Mouse (Mus musculus) NIH3T3 (cell line): Measurements from ENCODE around the gene Cryba4.

Source experiments
- DNase-seq: peaks from one replicate; pipeline ENCODE4 v3.0.0-alpha.2; 2012; ENCODE audit warnings: low read depth

The Cryba4 gene

DNA sequence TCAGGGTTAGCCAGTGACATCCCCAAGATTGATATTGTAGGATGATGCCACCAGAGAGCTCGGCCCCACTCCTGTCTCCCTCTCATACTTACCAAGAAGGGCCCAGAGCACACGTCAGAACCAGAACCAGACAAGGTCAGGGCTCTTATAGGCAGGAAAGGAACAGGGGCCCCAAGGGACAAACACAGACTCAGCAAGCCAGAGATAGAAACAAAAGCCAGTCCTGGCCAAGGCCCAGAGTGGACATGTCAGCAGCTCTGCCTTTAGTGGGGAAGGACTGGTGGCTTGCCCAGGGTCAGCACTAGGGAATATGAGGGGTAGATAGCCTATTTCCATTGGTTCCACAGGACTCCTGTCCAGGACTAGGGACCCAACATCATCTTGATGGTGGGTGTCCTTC lies at the start of gene Cryba4:
TSS of gene Cryba4 (minus strand) at position 119 of the 400 bp plus-strand sequence.
- DNase-seq = no peak

DNA sequence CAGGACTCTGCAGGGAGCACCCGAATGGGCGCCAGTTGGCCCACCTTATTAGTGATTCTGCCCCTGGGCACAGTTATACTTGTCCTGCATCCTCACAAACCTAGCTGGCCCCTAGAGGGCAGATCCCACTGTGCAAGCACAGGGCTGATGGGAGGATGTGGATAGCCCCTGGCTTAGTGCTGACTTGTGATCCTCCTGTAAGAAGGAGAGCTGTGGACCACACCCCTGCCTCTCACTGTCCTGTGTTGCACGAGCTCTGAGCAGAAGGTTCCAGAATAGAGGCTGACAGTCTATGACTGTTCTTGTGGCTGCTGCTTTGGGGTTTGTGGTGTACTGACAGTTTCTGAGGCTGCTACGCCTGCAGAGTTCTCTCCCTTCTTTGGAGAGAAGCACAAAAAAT lies 49.4 kb upstream of the Cryba4 start:
- DNase-seq = no peak

DNA sequence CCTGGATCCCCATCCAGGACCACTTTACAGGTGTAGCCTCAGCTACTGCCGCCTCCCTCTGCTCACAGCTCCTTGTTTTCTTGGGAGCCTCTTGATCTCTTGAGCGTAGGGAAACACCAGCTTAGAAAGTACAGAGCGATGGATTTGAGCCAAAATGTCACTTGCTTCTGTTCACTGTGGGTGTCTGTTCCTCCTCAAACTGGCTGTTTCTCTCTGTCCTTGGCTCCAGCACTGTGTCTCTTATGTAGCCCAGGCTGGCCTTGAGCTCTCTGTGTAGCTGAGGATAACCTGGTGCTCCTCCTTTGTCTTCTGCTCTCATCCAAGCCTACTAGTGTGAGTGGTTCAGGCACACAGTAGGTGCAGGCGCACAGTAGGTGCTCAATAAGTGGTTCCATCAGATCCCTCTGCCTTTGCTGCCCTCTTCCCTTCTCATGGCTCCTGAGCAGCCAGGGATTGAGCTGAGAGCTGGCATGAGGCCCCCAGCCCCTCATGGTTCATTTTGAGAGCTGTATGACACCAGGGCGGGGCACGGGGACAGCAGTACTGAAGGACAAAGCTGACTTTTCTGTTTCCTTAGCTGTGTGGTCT lies 48.5 kb upstream of the Cryba4 start:
- no peak for DNase-seq

DNA sequence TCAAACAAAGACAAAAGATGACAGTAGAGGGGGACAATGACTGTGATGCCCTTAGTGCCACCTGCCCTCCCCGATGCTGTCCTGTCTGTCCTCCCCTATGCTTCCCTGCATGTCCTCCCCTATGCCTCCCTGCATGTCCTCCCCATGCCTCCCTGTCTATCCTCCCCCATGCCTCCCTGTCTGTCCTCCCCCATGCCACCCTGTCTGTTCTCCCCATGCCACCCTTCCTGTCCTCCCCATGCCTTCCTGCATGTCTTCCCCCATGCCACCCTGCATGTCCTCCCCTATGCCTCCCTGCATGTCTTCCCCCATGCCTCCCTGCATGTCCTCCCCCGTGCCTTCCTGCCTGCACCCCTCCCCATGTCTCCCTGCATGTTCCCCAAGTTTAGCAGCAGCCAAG lies 47.8 kb upstream of the Cryba4 start:
- no peak for DNase-seq

DNA sequence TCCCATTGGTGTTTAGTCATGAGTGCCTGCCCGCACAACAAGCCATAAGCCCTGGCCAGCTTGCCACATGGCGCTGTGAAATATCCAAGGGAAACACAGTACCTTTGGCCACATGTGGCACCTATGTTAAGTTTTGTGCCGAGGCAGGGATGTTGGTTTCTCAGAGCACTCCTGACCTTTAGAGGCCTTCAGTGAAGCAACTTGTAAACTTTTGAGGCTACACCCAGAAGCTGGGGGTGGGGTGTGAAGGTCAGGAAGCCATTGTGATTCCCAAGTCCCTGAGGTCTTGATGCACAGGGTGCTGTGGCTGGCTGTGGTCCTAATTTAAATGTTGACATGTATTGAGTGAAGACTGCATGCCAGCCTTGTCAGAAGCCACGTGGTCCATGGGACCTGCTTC lies 47.1 kb upstream of the Cryba4 start:
- DNase-seq = no peak

DNA sequence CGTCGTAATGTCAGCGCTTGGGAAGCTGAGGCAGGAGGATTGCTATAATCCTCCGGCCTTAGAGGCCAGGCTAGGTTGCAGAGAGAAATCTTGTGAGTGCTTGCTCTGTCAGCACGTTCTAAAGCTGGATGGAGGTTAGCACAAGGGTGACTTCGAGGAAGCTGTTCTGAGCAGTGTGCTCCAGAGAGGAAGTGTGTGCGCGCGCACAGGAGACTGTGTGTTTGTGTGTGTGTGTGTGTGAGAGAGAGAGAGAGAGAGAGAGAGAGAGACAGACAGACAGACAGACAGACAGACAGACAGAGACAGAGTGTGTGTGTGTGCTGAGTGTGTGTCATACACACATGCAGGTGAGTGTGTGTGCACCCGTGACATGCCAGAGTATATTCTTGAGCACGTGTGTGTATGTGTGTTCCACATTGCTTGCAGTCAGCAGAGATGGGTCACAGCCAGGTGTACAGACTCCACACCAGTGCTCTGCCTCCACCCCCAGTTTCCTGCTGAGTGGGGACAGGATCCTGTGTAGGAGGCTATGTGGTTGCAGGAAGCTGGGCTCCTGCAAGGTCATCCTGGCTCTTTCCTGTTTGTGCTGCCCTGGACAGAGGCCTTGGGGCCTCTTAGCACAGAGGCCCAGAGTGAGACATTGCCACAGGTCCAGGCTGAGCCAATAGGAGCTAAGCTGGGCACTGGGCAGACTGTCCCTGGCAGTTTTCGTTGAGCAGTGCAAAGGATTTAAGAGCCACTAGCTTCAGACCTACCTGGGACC lies 46.1 kb upstream of the Cryba4 start:
- DNase-seq = no peak

DNA sequence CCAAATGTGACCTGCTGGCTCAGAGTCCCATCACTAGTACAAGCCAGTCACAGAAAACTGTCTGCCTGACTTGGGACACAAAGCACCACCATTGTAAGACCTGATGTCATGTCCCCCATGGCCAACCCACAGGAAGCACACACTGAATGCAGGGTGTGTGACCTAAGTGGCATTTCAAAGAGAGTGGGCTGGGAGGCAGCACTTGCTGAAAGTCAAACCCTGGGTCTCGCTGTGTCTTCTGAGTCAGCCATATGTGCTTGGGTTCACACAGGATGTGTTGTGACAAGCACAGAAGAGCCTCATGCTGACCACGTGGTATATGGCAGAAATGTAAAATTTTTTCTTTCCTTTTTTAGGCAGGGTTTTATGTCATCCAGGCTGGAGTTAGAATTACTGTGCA lies 44.9 kb upstream of the Cryba4 start:
- no peak for DNase-seq

DNA sequence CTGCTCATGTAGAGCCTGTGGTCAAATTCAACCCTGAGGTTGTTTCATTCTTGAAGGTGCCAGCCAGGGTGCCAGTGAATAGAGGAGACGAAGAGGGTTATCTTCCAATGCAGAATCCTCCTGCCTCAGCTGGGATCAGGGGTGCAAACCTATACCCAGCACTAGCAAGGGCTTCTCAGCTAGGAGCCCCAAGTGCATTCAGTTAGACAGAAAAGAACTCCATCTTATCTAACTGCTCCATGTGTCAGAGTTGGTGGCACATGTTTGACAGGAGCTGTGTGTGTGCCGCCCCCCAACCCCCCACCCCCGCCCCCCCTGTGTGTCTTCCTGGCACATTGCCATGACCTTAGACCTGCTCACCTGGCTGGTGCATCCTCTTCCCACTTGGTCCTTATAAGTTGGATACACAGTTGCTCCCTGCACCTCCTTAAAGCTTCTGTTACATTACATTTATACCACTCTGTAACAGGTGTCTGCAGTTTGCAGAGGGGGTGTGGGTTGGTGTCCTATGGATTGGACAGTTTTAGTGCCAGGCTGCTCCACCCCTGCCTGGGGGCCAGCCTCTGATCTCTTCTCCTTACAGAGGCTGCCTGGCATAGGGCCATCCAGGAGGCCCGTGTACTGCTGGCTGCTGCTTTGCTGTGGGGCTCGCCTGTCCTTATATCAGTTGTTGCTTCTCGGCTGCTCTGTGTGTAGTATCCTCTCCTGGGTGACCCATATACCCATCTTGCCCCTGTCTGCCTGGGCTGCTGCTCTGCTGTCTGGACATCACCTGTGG lies 44.3 kb upstream of the Cryba4 start:
- no peak for DNase-seq

DNA sequence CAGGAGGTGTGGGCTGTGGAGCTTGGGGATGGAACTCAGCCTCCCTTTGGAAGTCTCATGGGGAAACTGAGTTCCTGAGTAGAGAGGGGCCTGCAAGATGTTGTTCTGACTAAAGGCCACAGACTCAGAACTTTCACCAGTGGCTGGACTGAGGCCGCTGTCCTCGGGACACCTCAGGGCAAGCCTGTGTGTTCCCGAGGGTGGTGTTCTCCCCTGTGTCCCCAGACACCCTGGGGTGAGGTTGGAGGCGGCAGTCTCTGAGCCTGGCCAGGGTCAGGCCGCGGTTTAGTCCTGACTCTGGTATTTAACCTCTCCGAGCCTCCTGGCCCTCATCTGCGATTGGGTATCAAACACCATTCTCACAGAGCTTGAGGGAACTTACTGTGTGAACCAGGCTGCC lies 43.2 kb upstream of the Cryba4 start:
- no peak for DNase-seq

DNA sequence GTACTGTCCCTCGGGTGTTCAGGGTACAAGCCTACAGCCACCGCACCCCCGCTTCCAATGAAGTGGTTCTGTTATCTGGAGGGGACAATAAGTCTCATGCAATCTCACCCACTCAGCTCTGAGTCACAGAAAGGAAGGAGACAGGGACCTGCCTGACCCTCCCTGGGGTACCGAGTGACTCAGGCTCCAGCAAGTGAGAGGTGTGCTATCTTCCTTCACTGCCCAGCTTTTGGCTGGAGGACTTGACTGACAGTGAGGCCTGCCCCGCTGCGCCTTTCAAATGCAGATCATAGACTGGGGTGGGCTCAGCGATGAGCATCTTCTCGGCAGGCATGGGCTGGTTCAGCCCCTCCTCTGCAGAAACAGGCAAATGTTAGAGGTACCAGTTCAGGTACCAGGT lies 42.8 kb upstream of the Cryba4 start:
- peak; percentile 60 for DNase-seq

DNA sequence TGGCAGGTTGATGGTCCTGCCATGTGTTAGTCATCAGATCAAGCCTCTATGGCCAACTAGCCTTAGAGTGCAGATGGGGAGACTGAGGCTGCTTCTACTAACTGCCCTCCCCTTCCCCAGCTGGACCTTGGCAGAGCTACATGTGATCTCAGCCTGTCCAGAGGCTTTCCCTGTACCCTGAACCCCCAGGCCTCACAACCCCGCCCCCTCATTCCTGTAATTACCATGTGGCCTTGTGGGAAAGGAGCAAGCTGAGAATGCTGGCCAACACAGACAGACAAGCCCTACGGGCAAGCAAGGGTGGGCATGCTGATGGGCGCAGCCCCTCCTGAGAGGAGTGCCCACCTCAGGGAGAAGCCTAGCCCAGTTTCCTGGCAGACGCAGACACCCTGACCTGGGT lies 42.4 kb upstream of the Cryba4 start:
- DNase-seq = peak; percentile 33

DNA sequence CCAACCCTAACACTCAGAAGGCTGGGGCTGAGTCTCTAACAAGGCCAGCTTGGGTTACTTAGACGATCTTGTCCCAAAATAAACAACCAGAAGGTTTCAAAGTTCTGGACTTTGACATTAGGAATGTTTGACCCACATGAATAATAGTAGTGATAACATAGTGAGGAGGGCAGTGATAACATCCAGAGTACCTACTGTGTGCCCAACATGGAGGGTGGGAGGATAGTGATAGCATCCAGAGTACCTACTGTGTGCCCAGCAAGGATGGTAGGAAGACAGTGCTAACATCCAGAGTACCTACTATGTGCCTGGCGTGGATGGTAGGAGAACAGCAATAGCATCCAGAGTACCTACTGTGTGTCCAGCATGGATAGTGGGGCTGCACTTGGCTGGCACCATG lies 41.5 kb upstream of the Cryba4 start:
- no peak for DNase-seq

DNA sequence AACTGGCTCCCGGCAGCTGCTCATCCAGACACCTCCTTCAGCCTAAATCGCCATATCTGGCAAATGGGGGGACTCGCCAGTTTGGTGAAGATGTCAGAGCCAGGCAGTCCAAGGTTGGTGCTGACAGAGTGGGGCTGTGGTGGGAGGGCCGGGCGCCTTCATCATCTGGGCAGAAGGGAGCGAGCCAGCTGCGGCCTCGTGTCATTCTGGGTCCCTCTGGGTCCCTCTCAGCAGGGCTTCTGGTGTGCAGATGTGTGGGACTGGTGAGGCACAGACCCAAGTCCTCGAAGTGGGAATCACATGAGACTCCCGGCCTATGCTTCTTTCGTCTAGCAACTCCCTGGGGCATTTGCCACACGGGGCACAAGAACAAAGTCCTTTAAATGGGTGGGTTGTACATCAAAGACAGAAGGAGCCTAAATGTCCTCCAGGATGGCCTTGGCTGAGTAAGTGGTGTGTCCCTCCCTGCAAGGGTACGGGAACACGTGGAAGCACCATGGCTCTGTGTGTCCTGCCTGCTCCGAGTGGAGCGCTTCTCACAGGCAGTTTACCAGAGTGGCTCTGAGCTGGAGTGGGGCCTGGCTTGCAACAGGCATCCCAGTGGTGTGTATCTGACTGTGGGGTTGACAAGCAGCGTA lies 40.1 kb upstream of the Cryba4 start:
- no peak for DNase-seq

DNA sequence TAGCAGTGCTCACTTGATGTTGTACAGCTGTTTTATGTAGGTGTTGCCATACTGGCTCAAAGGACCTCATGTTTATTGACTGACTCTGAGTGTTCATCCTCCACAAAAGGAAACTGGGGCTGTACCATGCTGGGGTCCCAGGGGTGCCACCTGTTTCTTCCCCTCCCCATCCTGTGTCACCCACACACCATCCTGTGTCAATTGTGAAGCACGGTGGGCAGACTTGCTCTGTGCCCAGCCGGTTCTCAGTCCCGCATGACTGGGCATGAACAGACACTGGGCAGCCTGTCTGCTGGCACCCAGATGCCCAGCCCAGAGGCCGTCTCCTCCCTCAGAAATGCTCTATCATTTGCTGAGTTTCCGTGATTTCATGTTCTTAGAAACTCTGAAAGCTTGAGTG lies 39.5 kb upstream of the Cryba4 start:
- no peak for DNase-seq

DNA sequence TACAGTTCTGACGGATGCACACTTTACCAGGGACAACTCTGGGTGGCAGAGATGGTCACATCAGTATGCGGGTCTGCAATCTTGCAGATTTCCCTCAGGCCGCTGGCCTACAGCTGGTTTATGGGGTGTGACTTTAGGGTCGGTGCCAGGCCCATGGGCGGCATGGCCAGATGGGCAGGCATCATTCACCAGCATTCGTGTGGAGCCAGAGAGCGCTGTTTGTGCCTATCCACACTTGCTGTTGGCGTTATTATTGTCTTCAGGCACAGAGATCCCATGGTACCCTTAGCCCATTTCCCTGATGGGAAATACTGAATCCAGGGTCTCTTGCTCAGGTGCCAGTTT lies 38.2 kb upstream of the Cryba4 start:
- DNase-seq = no peak

DNA sequence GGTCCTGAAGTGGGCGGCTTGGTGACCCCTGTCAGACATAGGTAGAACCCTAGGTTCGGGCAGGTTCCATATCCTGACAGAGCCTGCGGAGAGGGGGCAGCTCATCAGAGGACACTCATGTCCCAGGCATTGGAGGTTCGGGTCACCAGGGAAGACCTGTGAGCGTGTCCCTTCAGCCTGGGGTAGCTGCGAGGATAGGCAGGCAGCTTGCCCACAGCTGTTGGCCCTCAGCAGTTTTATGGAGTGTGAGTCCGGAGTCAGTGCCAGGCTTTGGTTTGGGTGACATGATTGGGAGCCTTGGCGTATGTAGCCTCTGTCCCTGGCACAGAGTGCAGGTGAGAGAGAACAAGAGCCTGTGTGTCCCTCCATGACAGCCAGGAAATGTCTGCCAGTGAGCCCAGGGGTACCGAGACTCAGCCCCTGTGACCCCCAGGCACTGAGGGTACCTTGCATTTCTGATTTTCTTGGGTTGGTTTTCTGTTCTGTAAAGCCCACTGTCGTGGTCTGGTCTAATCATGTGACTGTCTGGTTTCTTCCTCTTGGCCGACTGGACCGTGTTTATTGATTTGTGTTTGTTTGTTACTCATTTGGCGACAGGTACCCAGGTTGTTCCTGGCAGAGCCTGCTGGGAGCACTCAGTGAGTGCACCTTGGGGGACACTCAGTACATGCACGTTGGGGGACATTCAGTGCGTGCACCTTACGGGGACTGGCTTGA lies 37.7 kb upstream of the Cryba4 start:
- DNase-seq = no peak

DNA sequence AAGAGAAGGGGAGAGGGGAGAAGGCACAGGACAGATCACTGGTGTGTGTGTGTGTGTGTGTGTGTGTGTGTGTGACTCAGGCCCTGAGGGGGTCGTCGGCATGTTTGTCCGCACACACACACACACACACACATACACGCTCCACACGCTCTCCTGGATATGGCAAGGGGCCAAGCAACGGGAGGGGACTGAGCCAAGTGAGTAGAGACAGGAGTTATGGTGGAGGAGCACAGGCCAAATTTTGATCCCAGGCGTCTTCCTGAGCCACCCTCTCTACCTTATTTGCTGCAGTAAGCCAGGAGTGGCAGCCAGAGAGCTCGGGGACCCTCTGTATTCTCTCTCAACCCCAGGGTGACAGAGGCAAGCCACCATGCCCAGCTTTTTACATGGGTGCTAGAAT lies 36.9 kb upstream of the Cryba4 start:
- peak; percentile 61 for DNase-seq

DNA sequence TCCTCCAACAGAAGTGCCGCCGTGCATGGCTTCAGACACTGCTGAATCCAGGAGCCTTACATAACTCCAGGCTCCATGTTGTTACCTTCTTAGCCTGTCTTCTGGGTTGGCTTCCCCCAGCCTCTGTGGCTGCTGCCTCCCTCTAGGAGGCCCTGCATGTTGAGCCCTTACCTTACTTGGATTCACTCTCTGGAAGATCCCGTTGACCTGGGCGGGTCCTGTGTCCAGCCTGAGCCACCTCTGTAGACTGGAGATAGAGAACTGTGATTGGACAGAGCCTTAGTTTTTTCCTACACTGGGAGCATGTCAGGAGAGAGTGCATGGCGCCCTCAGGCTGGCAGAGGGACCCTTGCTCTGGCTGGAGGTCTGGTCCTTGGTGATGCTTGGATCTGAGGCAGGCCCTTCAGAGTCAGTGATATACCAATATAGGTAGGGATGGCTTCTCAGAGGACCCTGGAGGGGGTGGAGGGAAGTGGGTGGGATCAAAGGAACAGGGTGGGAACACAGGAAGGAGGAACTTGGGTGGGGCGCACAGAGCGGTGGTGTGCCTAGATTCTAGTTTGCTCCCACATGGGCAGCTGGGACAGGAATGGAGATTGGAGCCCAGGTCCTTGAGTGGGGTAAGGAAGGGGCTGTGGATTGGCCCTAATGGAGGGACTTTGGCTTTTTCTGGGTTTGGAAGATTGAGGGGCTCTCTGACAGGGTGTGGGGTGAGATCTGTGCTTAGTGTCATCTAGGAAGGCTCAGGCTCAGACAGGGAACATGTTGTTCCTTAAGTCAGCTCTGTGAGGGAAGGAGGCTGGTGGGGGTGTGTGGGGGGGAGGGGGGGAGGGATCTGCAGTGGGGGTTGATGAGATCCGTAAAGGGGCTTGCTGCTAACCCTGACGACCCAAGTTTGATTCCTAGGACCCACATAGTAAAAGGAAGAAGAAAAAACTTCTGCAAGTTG lies 36.1 kb upstream of the Cryba4 start:
- DNase-seq = no peak

DNA sequence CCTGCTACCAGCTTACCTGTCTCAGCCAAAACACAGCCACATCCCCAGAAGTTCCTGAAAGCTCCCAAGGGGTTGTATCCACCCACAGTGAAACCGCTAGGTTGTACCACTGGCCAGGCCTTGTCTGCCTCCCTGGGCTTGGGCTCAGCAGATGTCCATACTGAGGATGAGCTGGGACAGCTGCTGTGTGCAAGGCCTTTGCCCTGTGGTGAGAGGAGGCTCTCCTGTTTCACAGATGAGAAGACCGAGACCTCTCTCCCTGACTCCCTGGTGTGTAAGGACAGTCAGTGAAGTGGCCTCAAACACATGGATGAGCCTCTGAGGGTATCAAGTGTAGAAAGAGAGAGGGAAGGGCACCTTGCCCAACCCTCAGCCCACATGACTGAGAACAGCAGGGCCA lies 35.3 kb upstream of the Cryba4 start:
- DNase-seq = no peak

DNA sequence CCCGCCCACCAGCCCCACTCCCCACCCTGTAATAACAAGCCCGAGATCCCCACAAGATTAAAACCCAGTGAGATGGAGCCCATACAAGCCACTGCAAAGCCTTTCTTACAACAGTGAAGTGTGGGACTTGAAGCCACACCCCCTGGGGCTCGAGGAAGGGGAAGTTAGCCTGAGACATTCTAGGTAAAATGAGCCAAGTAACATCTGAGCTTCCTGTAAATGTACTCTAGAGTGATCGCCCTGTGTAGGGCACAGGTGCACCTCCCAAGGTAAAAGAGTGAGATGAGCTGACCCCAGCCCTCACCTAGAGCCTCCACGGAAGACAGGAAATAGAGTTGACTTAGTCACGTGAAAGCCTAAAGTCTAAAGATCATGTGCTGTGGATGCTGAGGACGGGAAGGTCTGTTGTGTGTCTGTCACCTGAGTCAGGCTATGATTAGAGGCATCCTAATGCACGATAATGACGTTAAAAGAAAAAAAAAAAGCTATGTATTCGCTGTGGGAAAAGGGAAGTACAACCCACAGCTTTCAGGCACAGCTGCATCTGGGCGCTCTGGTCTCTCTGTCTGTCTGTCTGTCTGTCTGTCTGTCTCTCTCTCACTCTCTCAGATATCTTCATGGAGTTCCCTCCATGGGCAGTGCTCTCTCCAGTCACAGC lies 34.8 kb upstream of the Cryba4 start:
- DNase-seq = no peak

DNA sequence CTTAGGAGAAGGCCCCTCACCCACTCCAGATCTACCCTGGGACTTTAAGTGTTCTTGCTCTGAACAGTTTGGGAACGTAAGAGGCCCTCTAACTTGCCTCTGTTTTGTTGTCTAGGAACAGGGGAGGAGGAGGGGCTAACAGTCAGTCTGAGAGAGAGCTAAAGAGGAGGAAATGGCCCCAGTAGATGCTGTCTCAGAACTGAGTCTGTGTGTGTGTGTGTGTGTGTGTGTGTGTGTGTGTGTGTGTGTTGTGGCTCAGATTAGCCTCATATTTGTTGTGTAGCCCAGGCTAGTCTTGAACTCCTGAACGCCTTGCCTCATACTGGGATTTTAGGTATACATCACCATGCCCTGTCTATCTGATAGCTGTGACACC lies 34.3 kb upstream of the Cryba4 start:
- no peak for DNase-seq
